Mouse (Mus musculus): ENCODE results near the gene Gm3250.
"Not testable (repeated sequence)": the region's sequence is repeated elsewhere in the genome, so short reads cannot be mapped to it uniquely, and the experiment has no call there.

Gene Gm3250

GRCm38 (mm10) chr10:77782442-77782841 is at the start of gene Gm3250:
Gene Gm3250, minus strand, starts transcription at chr10:77782542.
- not testable (repeated sequence) for DNase-seq (ENCODE audit: low spot score in 2 of 2)

- DNase-seq (ENCODE audit: low spot score in 2 of 2) = no peak
These were observed 44.6 kb upstream of the Gm3250 start, which contains the start of gene Krtap10-4 for GRCm38 (mm10) chr10:77826951-77827350. Gene Krtap10-4, minus strand, starts transcription at chr10:77827095.

GRCm38 (mm10) chr10:77819203-77819602 is 36.9 kb upstream of the Gm3250 start:
- no peak for DNase-seq (ENCODE audit: low spot score in 2 of 2)

GRCm38 (mm10) chr10:77818523-77818922 is 36.2 kb upstream of the Gm3250 start:
- no peak for DNase-seq (ENCODE audit: low spot score in 2 of 2)

GRCm38 (mm10) chr10:77815514-77815913 is 33.2 kb upstream of the Gm3250 start:
- no peak for DNase-seq (ENCODE audit: low spot score in 2 of 2)

GRCm38 (mm10) chr10:77814382-77814781 is 32.0 kb upstream of the Gm3250 start, which contains the start of gene Gm2696:
Gene Gm2696, plus strand, starts transcription at chr10:77814682.
- no peak for DNase-seq (ENCODE audit: low spot score in 2 of 2)

- peak in 1 of 2 experiments; percentile 2 for DNase-seq (ENCODE audit: low spot score in 2 of 2)
These were observed 29.4 kb upstream of the Gm3250 start, which contains the start of gene Gm9507 for GRCm38 (mm10) chr10:77811743-77812142. Gene Gm9507, minus strand, starts transcription at chr10:77811843.

- DNase-seq (ENCODE audit: low spot score in 2 of 2) = no peak
These were observed 21.8 kb upstream of the Gm3250 start for GRCm38 (mm10) chr10:77804095-77804494.

GRCm38 (mm10) chr10:77798921-77799508 is 16.7 kb upstream of the Gm3250 start, which contains the start of gene Gm19668:
Gene Gm19668, minus strand, starts transcription at chr10:77799133.
- DNase-seq (ENCODE audit: low spot score in 2 of 2) = no peak

- not testable (repeated sequence) for DNase-seq (ENCODE audit: low spot score in 2 of 2)
These were observed 16.0 kb upstream of the Gm3250 start for GRCm38 (mm10) chr10:77798164-77798920.

GRCm38 (mm10) chr10:77797677-77798076 is 15.3 kb upstream of the Gm3250 start:
- DNase-seq (ENCODE audit: low spot score in 2 of 2) = no peak

- DNase-seq (ENCODE audit: low spot score in 2 of 2) = no peak
These were observed 12.6 kb upstream of the Gm3250 start, which contains the start of gene Gm9639 for GRCm38 (mm10) chr10:77794976-77795375. Gene Gm9639, minus strand, starts transcription at chr10:77795076.

GRCm38 (mm10) chr10:77788621-77789020 is 6.3 kb upstream of the Gm3250 start:
- DNase-seq (ENCODE audit: low spot score in 2 of 2) = no peak

GRCm38 (mm10) chr10:77787876-77788275 is 5.5 kb upstream of the Gm3250 start, which contains the start of gene Gm7137:
Gene Gm7137, minus strand, starts transcription at chr10:77788200.
- peak in 1 of 2 experiments; percentile 16 for DNase-seq (ENCODE audit: low spot score in 2 of 2)

GRCm38 (mm10) chr10:77783396-77783795 is 1.1 kb upstream of the Gm3250 start:
- DNase-seq (ENCODE audit: low spot score in 2 of 2) = not testable (repeated sequence)

- not testable (repeated sequence) for DNase-seq (ENCODE audit: low spot score in 2 of 2)
These were observed 5.5 kb downstream of the Gm3250 start, which contains the start of gene Gm7138 for GRCm38 (mm10) chr10:77776844-77777243. Gene Gm7138, minus strand, starts transcription at chr10:77776944.

GRCm38 (mm10) chr10:77772142-77772541 is 10.2 kb downstream of the Gm3250 start:
- DNase-seq (ENCODE audit: low spot score in 2 of 2) = not testable (repeated sequence)

GRCm38 (mm10) chr10:77771225-77771624 is 11.1 kb downstream of the Gm3250 start, which contains the start of gene Gm3238:
Gene Gm3238, minus strand, starts transcription at chr10:77771325.
- DNase-seq (ENCODE audit: low spot score in 2 of 2) = not testable (repeated sequence)

- DNase-seq (ENCODE audit: low spot score in 2 of 2) = no peak
These were observed 12.6 kb downstream of the Gm3250 start for GRCm38 (mm10) chr10:77769727-77770126.

- not testable (repeated sequence) for DNase-seq (ENCODE audit: low spot score in 2 of 2)
These were observed 22.8 kb downstream of the Gm3250 start, which contains the start of gene Gm3233 for GRCm38 (mm10) chr10:77759582-77759981. Gene Gm3233, minus strand, starts transcription at chr10:77759682.

GRCm38 (mm10) chr10:77753448-77753847 is 28.9 kb downstream of the Gm3250 start:
- DNase-seq (ENCODE audit: low spot score in 2 of 2) = no peak

GRCm38 (mm10) chr10:77752312-77752711 is 30.0 kb downstream of the Gm3250 start:
- not testable (repeated sequence) for DNase-seq (ENCODE audit: low spot score in 2 of 2)

All from cerebellum, postnatal 4 days (tissue).